Mouse (Mus musculus): ENCODE measurements around the gene Pxmp4.

DNA sequence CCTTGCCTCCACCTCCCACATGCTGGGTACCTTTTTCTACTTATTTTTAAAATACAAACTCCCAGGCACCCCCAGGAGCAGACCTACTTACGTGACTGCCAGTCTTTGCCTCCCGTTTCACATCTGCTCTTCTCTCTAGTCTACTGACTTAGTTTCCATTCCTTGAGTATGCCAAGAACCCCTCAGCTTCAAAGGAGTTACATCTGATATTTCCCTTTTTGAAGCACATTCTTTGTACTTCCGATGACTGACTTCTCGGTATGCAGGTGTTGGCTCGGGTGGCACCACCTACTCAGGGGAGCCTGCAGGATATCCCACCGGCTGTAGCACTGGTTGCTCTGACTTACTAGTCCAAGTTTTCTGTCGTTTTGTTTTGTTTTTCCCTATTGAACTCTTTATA, 648 bp upstream of the Pxmp4 start:
- TF ChIP-seq TAL1 (IDR thresholded peaks at IDR 0.05; ENCODE audit: low read length) = no peak
- no peak for TF ChIP-seq GATA1 (IDR thresholded peaks at IDR 0.05; ENCODE audit: low read length)
